Mouse (Mus musculus) small intestine, adult 2 months (tissue): ENCODE measurements around the gene Rmnd5b.

Source experiments
- CTCF ChIP-seq: fragments of 200-500 bp; IDR thresholded peaks from 2 replicates; pipeline ENCODE4 v1.5.1; 2012; ENCODE audit warnings: low read depth, mild to moderate bottlenecking, control low read depth, inconsistent platforms, low read length, moderate library complexity, mixed read lengths; ENCODE audit not compliant: insufficient replicate concordance, insufficient read length; ENCODE audit errors: extremely low read depth
- POLR2A ChIP-seq: fragments of 200-500 bp; IDR thresholded peaks from 2 replicates; pipeline ENCODE4 v1.6.1; 2012; ENCODE audit warnings: low read depth, mild to moderate bottlenecking, control low read depth, inconsistent platforms, low read length, moderate library complexity

DNA sequence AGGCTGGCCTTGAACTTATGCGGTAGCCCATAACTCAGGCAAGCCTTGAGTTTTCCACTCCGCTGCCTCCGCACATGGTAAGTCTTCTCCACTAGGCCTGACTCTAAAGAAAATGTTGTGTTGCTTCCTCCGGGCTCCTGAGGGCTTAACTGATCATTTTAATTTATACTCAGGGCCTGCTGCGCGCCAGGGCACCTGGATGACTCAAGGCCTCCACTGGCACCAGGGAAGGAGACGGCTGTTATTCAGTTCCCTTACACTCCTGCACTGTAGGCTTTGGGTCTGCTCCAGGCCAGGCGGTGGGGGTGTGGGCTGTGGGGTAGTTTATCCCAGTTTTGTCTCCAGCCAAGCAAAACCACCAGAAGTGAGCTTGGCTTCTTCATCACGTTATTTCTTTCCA is 37.6 kb upstream of the Rmnd5b start:
- no peak for TF ChIP-seq POLR2A
- no peak for TF ChIP-seq CTCF
